Mouse (Mus musculus) gastrocnemius, postnatal 25 days (tissue): ENCODE results near the gene Aaas. TPM values are rescaled to one million over a fixed set of nuclear protein-coding genes. Genes with fewer than 3 reads are reported as not detected.

Experiments used
- DNase-seq: peaks from one replicate; pipeline ENCODE4 v3.0.0; 2022
- total RNA-seq, 2 experiments: library from RNA; stranded (reverse); gene quantifications; 1 replicate in 1 of 2; 2 replicates in 1 of 2; pipeline ENCODE4 v1.2.3; 2021

The Aaas gene
- total RNA-seq, 2 experiments from 2014 or later: 6.0 to 7.5 TPM

DNA sequence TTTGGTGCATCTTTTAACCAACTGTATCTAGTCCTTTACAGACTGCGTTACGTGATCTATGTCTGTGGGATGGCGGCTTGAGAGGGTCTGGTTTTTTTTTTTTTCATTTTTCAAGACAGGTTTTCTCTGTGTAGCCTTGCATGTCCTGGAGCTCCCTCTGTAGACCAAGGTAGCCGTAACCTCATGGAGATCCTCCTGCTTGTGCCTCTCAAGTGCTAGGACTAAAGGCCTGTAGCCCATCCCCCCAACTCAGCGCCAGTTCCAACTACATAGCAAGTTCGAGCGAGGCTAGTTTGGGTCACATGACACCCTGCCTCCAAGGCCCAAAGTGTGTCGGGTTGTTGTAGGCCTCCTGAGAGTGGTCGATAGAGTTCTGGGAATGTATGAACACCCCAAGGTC, 41.9 kb downstream of the Aaas start:
- DNase-seq: no peak

DNA sequence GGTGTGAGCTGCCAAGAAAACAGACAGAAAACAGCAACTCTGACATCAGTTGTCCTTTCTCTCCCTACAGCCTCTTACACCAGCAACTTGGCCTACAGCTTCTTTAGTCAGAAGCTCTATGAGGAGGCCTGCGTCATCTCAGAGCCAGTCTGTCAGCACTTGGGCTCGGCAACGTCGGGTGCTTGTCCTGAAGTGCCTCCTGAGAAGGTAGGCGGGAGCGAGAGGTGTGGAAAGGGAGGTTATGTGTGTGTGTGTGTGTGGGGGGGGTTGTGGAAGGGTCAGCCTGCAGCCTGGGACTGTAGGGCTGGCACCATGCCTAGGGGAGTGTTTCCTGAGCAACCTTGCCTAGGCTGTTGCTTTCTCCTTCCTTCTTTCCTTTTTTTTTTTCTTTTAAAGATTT, 48.0 kb downstream of the Aaas start:
- DNase-seq: no peak

- DNase-seq: no peak
Measured at GRCm38 (mm10) chr15:102296368-102297006, 54.1 kb downstream of the Aaas start.

- peak; percentile 91 for DNase-seq
Measured at GRCm38 (mm10) chr15:102295633-102296367, 54.8 kb downstream of the Aaas start, which contains the start of gene Espl1. Espl1 (plus strand) TSS chr15:102296266.

Other genes with a start within 250 kb of the Aaas start
- 1 to 10 TPM; 7.1 to 7.9 TPM for gene Spryd3, start 214.5 kb downstream of the Aaas start, total RNA-seq
- gene Igfbp6, start 206.4 kb downstream of the Aaas start, total RNA-seq: 10 to 100 TPM; 46.4 to 68.2 TPM
- gene Soat2, start 200.2 kb downstream of the Aaas start, total RNA-seq: under 1 TPM in 1 of 2 experiments, not detected in 1; 0.16 TPM
- gene Zfp740, start 147.5 kb downstream of the Aaas start, total RNA-seq: 10 to 100 TPM; 25.5 to 25.6 TPM
- 10 to 100 TPM; 10.4 to 16.7 TPM for gene Csad, start 146.0 kb downstream of the Aaas start, total RNA-seq
- gene Itgb7, start 118.8 kb downstream of the Aaas start, total RNA-seq: 1 to 10 TPM in 1 of 2 experiments, under 1 TPM in 1; 0.41 to 1.2 TPM
- gene Rarg, start 93.3 kb downstream of the Aaas start, total RNA-seq: 1 to 10 TPM; 9.3 to 9.8 TPM
- gene Gm9918, start 80.2 kb downstream of the Aaas start, total RNA-seq: not detected
- 10 to 100 TPM; 12.1 to 14.1 TPM for gene Mfsd5, start 71.3 kb downstream of the Aaas start, total RNA-seq
- 1 to 10 TPM in 1 of 2 experiments, under 1 TPM in 1; 0.51 to 1.4 TPM for gene Espl1, start 54.5 kb downstream of the Aaas start, total RNA-seq
- gene Pfdn5, start 24.7 kb downstream of the Aaas start, total RNA-seq: 100 to 1,000 TPM; 189 to 204 TPM
- 10 to 100 TPM; 14.0 to 16.2 TPM for gene Myg1, start 19.1 kb downstream of the Aaas start, total RNA-seq
- not detected for gene Sp7, start 16.4 kb upstream of the Aaas start, total RNA-seq
- 10 to 100 TPM; 15.9 to 20.9 TPM for gene Sp1, start 55.4 kb upstream of the Aaas start, total RNA-seq
- 1 to 10 TPM; 2.8 to 6.3 TPM for gene Amhr2, start 94.6 kb upstream of the Aaas start, total RNA-seq
- gene Prr13, start 108.3 kb upstream of the Aaas start, total RNA-seq: 10 to 100 TPM; 12.9 to 13.2 TPM
- 100 to 1,000 TPM; 409 to 410 TPM for gene Pcbp2, start 119.8 kb upstream of the Aaas start, total RNA-seq
- gene Gm10337, start 153.0 kb upstream of the Aaas start, total RNA-seq: 1 to 10 TPM in 1 of 2 experiments, not detected in 1; 3.8 TPM
- 1 to 10 TPM; 1.7 to 1.8 TPM for gene Map3k12, start 166.3 kb upstream of the Aaas start, total RNA-seq
- gene Tarbp2, start 167.4 kb upstream of the Aaas start, total RNA-seq: 10 to 100 TPM; 31.9 to 34.6 TPM
- gene Npff, start 174.2 kb upstream of the Aaas start, total RNA-seq: 1 to 10 TPM; 1.3 to 1.8 TPM